Mouse (Mus musculus) right cerebral cortex, adult 18-20 months (tissue): ENCODE measurements around the gene Actl11.

Source experiments
- DNase-seq: peaks from one replicate; pipeline ENCODE4 v3.0.0; 2022; ENCODE audit warnings: mixed read lengths

Actl11 gene

DNA sequence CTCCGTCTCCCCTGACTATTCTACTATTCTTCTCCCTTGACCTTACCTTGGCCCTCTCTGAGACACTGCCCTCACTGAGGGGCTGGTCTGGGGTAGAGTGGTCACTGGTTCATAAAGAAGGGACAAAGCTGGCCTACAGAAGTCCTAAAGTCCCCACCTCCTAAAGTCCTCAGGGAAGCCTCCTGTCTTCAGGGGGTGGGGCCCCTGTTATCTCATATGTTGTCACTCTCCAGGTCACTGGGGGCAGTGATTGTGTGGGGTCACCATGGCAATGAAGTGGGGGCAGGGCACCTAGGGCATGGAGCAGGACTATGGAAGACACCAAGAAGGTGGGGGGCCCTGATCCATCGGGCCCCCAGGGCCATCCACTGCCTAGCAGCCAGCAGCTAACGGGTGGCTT, at the start of gene Actl11:
Actl11 (plus strand) TSS at position 301 of the 400 bp plus-strand sequence.
- DNase-seq: no peak

DNA sequence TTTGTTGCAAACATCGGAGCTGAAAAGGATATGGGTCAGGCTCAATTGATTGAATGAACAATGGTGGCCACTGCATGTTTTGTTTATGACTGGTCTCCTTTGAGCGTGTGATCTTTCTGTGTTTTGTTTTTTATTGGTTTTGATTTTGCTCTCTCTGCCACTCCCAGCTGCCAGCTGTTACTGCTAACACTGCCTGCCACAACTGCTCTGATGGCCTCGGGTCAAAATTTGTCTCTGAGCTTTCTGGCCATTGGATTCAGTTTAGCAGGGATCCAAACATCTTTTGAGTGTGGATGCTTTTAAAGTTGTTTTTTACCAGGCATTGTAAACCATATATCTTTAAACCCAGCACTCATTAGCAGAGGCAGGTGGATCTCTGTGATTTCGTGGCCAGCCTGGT, 47.9 kb upstream of the Actl11 start:
- no peak for DNase-seq

- DNase-seq: peak; percentile 92
Measured at GRCm38 (mm10) chr9:107887804-107888266, 40.4 kb upstream of the Actl11 start, which contains the start of gene Mon1a. Gene Mon1a (plus strand): TSS chr9:107888151.

GRCm38 (mm10) chr9:107888267-107888850, 39.9 kb upstream of the Actl11 start:
- DNase-seq: no peak

- no peak for DNase-seq
Measured at GRCm38 (mm10) chr9:107890260-107890659, 38.0 kb upstream of the Actl11 start.

DNA sequence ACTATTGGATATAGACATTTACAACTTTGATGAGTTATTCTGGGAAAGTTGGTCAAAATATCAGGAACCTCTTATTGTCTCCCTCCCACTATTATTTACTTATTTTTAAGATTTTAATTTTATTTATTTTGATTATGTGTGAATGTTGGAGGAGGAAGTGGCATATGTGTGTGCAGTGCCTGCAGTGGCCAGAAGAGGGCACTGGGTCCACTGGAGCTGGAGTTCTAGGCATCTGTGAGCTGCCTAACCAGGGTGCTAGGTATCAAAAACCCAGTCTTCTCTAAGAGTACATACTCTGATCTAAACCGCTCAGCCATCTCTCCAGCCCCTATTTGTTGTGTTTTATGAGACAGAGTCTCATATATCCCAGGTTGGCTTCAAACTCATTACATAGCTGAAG, 37.2 kb upstream of the Actl11 start:
- no peak for DNase-seq

- no peak for DNase-seq
Measured at GRCm38 (mm10) chr9:107898563-107898962, 29.7 kb upstream of the Actl11 start.

DNA sequence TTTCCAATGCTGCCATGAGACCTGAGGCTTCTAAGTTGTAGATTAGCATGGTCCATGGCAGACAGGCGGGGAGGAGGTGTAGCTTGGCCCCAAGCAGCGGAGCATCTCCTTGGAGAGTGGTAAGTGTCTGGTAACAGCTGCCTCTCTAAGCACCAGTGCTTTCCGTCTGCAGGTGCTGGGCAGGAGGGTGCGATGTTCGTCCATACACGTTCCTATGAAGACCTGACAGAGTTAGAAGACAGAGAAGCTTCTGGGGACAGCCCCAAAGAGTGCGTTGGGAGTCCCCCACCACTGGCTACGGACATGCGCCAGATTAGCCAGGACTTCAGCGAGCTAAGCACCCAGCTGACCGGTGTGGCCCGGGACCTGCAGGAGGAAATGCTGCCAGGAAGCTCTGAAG, 28.4 kb upstream of the Actl11 start:
- no peak for DNase-seq

DNA sequence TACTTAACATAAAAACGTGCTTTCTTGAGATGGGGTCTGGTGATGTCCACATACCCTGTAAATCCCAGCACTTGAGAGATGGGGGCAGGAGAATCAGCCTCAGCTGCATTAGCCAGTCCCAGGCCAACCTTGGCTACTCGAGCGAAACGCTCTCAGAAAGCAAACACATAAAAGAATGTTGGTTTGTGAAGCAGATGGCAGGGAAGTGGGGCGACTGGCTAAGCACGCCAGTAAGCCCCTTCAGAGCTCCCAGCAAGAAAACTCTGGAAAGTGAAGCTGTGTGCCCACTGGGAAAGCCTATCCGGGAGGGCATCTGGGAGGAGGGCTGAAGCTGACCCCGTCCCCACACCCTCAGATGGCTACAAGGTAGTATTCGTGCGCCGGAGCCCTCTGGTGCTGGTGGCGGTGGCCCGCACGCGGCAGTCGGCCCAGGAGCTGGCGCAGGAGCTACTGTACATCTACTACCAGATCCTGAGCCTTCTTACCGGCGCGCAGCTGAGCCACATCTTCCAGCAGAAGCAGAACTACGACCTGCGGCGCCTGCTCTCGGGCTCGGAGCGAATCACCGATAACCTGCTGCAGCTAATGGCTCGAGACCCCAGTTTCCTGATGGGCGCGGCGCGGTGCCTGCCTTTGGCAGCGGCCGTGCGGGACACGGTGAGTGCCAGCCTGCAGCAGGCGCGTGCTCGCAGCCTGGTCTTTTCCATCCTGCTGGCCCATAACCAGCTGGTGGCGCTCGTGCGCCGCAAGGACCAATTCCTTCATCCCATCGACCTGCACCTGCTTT, 27.2 kb upstream of the Actl11 start:
- DNase-seq: peak; percentile 86

- no peak for DNase-seq
Measured at GRCm38 (mm10) chr9:107901627-107901914, 26.7 kb upstream of the Actl11 start.

DNA sequence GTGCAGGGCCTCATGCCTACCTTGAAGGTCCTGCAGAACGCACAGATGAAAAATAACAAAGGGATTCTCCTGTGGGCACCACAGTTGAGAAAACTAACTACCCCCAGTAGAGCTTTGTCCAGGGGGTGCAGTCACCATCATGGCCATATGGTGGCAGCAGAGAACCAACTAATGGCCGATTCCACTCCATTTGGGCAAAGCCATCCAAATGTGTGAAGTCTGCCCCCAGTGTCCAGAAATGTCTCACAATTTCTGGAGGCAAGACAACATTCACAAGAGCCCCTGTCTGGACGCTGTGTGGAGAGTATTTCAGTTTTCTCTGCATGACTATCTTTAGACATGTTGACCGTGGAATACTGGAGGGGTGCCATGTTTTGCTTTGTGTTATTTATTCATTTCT, 23.5 kb upstream of the Actl11 start:
- peak; percentile 84 for DNase-seq

DNA sequence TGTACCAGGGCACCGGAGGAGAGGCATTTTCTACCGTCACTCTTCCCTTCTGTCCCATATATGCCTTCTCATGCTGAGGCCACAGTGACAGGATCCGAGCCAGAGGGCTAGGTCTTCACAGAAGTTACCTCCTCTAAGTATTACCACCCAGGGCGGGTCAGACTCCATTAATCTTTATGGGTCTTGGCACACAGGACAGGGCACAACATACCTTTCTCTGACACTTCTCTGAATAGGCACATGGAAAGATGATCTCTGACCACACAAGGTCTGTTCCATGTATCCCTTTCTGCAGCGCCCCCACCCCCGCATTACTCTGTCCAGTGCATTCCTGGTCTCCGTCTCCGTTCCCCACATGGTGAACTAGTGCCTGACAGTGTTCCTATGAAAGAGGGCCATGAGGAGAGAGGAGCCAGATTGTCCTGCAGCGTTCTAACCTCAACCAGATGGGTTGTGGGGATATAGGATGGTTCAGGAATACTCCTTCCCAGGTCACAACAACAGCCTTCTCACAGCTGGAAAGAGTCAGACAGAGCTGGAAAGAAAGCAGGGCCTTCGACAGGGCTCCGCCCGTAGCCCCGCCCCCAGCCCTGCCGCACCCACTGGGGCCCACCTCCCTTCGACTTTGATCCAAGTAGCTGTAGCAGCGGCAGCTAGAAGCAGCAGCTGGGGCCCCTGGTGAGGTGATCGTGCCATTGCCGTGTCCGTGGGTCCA, 21.9 kb upstream of the Actl11 start, which contains the start of gene Mst1r:
Mst1r (plus strand) TSS at position 622 of the 715 bp plus-strand sequence.
- no peak for DNase-seq

DNA sequence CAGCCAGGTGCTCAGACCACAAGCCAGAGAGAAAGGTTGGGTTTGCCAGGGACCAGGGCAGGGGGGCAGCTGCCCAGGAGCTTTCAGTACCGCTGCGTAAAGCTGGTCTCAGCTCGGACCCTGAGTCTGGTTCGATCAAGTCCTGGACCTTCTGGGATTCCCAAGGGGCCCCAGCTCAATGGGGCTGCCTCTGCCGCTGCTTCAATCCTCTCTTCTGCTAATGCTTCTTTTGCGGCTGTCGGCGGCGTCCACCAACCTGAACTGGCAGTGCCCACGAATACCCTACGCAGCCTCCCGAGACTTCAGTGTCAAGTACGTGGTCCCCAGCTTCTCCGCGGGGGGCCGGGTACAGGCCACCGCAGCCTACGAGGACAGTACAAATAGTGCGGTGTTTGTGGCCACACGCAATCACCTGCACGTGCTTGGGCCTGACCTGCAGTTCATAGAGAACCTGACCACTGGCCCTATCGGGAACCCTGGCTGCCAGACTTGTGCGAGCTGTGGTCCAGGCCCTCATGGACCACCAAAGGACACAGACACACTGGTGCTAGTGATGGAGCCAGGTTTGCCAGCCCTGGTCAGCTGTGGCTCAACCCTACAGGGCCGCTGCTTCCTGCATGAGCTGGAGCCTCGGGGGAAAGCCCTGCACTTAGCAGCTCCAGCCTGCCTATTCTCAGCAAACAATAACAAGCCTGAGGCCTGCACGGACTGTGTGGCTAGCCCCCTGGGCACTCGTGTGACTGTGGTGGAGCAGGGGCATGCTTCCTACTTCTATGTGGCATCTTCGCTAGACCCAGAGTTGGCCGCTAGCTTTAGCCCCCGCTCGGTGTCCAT, 21.1 kb upstream of the Actl11 start:
- DNase-seq: no peak

DNA sequence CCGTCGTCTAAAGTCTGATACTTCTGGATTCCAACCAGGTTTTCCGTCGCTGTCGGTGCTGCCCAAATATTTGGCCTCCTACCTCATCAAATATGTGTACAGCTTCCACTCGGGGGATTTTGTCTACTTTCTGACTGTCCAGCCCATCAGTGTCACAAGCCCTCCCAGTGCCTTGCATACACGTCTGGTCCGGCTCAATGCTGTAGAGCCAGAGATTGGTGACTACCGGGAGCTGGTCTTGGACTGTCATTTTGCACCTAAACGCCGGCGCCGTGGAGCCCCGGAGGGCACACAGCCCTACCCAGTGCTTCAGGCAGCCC, 20.5 kb upstream of the Actl11 start:
- no peak for DNase-seq

DNA sequence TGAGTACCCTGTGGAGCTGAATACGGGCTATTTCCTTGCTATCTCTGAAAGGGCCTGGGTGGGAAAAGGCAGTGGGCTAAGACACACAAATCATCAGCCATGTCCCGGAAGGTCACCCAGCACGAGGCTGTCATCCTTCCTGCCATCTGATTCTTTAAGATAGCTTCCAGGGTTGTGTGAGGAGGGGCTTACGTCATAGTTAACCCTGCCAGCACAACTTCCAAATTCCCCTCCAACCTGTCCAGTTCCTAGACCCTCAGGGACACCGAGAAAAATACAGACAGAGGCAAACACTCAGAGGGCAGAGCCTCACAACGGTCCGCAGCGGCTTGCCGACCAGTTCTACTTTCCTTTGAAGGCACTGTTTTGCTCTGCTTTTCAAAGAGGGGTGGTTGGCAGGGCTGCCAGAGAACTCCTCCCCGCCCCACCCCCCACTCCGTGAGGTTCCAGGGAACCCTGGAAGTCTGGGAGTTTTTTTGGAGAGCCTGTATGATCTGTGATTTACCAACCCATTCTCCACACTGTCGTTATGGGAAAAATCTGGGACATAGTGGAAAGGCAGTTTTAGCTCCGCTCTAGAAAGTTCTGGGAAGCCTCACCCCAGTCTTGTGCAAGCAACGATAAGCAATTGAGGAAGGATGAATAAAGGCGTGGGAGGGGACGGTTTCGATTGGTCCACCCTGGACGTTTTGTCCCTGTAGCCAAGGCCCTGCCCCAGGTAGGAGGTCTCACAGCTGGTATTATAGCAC, 19.7 kb upstream of the Actl11 start:
- no peak for DNase-seq

- no peak for DNase-seq
Measured at GRCm38 (mm10) chr9:107910025-107910769, 18.1 kb upstream of the Actl11 start.

DNA sequence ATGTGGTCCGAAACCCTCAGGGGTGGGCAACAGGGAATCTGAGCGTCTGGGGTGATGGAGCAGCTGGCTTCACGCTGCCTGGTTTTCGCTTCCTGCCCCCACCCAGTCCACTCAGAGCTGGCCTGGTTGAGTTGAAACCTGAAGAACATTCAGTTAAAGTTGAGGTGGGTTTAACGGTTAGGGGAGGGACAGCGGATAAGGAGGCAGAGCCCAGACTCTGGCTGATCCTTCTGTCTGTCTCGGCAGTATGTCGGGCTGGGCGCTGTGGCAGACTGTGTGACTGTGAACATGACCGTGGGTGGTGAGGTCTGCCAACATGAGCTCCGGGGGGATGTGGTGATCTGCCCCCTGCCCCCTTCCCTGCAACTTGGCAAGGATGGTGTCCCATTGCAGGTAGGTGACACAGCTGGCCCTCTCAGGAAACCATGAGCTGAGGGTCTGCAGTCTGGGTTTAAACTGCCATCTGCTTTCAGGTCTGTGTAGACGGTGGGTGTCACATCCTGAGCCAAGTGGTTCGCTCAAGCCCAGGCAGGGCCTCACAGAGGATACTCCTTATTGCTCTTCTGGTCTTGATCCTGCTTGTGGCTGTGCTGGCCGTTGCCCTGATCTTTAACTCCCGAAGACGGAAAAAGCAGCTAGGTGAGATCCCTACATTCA, 13.4 kb upstream of the Actl11 start:
- no peak for DNase-seq

- DNase-seq: peak; percentile 44
Measured at GRCm38 (mm10) chr9:107917895-107918608, 10.2 kb upstream of the Actl11 start.

GRCm38 (mm10) chr9:107918884-107919283, 9.4 kb upstream of the Actl11 start:
- no peak for DNase-seq

- DNase-seq: no peak
Measured at GRCm38 (mm10) chr9:107919441-107919840, 8.8 kb upstream of the Actl11 start.
